Mouse (Mus musculus): ENCODE results near the gene Leo1. TPM values are rescaled to one million over a fixed set of nuclear protein-coding genes. Genes with fewer than 3 reads are reported as not detected.
A peak's percentile ranks its signal among the peaks of the same experiment; 100 is the strongest.

The Leo1 gene
- polyA plus RNA-seq (2012; rRNA removed), result 3.2 and 5.1 TPM in 2 replicates

DNA sequence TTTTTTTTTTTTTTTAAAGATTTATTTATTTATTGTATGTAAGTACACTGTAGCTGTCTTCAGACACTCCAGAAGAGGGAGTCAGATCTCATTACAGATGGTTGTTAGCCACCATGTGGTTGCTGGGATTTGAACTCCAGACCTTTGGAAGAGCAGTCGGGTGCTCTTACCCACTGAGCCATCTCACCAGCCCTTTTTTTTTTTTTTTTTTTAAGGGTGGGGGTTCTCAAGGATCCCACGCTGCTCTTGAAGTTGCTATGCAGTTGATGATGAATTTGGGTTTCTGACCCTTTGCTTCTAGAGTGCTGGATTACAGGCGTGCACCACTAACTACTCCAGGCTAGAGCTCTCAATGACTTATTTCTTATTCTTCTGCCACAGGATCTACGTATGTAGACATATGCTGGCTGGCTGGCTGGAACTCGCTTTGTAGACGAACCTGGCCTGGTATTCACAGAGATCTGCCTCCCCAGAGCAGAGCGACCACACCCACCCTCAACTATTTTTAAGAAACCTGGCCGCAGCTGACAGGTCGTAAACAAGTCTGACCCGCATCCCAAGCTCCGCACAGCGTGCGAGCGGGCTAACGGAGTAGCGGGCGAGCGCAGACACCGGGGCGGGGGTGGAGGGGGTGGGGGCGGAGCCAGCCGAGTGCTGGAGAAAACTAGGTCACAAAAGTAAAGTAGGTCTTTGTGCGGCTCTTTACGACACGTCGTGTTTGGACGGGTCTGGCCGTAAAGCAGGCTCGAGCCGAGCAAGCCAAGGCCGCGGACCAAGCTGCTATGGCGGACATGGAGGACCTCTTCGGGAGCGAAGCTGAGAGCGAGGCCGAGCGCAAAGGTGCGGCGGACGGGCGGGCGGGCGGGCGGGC, at the start of gene Leo1:
Leo1 (plus strand) TSS at position 729 of the 871 bp plus-strand sequence.
- DNase-seq (ENCODE audit: low spot score), result peak; percentile 73

DNA sequence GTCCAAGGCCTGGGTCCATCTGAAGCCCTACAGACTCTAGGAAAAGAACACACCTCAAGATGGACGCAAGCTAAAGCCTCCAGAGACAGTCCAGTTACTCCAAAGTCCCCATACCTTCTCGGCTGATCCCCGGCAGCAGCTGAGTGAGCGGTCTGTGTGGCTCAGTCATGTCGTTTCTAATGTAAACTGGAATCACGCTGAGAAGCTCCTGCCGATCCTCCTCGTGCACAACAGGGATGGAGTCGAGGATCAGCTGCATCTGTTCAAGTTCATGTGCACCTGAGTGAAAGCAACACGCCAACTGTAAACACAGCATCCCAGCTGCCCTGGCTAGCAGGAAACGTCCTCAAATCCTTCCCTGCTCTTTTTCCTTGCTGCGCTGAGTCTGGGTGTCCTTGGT, 48.1 kb upstream of the Leo1 start:
- no peak for DNase-seq (ENCODE audit: low spot score)

DNA sequence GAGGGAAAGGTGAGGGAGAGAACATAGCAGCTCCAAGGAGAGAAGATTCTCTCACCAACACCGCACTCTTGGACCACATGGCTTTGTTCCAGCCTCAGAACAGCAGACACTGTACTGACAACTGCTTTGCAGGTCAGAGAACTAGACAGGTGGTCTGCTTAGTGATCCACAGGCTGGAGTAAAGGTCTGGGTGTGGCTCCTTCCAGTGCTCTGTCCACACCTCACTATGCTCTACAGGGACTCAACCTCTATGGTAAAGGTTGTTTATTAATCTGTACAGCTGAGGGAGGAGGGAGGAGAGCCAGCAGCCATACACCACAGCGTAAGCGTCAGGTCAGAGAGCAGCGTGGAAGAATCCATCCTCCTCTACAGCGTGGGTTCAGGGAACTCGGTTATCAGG, 45.4 kb upstream of the Leo1 start:
- DNase-seq (ENCODE audit: low spot score), result no peak

DNA sequence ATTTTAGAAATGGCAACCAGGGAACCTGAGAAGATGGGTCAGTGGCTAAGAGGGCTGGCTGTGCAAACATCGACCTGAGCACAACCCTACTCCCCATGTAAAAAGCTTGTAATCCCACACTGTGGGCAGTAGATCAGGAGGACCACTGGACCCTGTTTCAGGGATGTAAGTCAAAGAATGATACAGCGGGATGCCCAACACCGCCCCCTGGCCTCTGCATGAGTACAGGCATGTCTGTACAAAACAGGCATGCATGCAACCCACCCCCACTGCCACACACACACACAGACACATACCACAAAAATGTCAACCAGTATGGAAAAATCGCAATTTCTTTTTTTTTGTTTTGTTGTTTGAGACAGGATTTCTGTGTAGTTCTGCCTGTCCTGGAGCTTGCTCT, 42.3 kb upstream of the Leo1 start:
- no peak for DNase-seq (ENCODE audit: low spot score)

DNA sequence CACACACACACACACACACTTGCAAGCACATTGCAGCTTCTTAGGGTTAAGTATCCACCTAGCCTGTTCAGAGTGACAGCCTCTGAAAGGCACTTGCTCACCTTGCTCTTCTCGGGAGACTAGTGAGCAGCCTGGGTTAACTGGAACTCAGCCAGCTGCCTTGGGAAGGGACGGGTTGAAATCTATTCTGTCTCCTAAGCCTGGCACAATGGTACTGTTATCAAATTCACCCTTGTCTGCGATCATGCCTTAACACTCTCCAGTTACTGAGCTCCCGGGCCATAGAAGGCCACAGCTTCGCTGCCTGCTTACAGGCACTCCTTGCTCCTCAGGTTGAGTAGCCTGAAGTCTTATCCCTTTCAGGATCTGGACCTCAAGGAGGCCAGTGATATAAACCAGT, 40.7 kb upstream of the Leo1 start:
- no peak for DNase-seq (ENCODE audit: low spot score)

DNA sequence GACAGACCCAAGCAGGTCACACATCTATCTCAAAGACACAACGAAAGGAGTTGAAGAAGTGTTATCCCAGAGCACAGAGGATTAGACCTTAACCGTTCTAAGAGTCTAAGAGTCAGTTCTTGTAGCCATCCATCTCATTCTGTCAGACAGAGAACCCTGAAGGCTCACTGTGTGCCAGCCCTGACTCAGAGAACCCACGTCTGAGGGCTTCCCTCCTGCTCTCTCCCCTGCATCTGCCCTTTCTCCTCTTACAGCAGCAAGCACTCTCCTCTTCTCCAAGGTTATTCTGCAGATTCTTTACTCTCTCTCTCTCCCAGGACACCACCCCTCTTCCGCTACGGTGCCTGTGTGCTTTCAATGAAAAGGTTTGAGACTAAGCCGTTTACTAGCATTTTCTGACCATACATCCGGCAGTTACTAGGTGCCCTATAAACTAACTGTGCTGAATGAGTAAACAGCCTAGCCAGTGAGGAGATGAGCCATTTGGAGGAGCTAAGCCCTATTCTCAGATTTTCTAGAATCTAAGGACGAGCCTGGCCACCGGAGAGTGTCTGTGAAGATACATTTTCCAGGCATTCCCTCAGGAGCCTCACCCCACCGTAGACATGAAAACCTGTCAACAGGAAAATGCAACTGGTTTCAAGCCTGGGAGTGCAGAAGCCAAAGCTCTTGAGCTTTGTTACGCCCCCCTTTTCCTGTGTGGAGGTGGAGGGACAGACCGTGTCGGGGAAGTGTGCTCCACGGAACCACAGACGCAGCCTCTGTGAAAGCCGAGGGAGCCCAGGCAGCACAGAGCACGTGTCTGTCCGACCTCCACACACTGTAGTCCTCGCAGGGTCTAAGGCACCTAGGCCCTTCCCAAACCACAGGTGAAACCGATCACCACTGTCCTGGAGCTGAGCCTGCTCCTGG, 39.5 kb upstream of the Leo1 start:
- DNase-seq (ENCODE audit: low spot score), result no peak

DNA sequence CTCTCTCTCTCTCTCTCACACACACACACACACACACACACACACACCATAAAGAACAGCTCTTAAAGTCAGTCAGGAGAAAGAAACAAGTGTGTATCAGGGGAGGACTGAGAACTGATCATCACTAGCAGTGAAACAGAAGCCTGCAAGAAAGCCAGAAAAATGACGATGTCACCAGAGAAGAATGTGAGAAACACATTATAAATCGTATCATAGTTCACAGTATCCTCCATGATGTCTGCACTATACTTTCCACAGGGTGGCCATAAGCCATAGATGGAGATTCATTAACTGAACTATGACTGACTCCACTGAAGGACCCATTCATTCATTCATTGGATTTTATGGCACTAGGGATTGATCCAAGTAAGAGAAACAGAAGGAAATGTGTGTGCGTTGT, 37.8 kb upstream of the Leo1 start:
- no peak for DNase-seq (ENCODE audit: low spot score)

DNA sequence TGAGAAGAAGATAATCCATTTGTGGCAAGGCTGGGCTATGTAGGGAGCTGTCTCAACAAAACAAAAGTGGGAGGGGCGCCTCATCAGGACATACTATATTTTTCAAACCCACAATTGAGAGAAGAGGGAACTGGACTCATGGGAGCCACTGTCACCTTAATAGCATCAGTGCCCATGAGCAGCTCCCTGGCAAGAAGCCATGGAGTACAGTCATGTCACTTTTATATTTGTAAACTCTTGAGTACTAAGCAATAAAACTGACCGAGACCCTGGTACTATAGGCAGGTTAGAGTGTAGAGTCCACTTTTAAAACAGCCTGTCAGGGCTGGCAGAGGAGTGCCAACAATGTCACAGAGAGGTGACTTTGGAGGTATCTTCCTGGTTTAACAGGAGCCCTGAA, 35.2 kb upstream of the Leo1 start:
- DNase-seq (ENCODE audit: low spot score), result no peak

DNA sequence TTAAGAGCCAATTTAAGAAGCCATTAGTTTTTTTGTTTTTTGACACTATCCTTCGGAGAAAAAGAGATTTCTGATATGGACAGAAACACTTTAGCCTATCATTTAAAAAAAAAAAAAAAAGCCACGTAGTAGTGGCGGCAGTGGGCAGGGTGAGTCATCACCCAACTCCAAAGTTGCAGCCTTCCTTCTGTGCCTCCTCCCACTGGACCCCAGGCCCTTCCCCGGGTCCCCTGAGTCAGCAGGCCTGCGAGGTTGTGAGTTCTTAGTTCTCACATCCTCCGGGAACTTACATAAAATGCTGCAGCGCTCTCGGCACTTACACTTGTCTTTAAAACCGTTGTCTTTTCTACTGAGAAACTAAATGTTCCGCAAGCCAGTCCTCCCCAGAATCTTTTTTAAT, 33.5 kb upstream of the Leo1 start:
- no peak for DNase-seq (ENCODE audit: low spot score)

DNA sequence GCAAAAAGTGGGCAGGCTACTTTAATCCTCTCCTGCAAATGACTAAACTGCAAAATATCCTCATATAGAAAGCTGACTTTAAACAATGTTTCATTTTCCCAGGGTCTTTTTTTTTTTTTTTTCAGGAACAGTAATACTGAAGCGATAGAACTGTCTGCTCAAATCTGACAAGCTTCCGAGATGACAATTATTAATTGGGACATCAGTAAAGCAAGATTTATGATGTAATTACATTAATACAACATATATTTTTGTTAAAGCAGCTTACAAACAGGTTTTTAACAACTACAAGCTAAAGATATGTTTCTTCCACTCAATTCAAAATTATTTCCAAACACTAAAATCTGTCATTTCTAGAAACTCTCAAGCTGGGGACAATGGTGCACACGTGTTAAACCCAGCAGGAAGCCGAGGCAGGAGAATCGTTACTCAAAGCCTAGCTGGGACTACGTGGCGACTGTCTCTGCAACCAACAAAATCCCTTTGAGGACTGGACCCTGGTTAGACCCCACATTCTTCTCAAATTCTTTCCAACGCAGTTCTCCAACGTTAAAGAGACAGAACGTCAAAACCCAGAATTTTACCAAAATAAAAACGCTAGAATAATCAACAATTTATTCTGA, 33.0 kb upstream of the Leo1 start:
- no peak for DNase-seq (ENCODE audit: low spot score)

DNA sequence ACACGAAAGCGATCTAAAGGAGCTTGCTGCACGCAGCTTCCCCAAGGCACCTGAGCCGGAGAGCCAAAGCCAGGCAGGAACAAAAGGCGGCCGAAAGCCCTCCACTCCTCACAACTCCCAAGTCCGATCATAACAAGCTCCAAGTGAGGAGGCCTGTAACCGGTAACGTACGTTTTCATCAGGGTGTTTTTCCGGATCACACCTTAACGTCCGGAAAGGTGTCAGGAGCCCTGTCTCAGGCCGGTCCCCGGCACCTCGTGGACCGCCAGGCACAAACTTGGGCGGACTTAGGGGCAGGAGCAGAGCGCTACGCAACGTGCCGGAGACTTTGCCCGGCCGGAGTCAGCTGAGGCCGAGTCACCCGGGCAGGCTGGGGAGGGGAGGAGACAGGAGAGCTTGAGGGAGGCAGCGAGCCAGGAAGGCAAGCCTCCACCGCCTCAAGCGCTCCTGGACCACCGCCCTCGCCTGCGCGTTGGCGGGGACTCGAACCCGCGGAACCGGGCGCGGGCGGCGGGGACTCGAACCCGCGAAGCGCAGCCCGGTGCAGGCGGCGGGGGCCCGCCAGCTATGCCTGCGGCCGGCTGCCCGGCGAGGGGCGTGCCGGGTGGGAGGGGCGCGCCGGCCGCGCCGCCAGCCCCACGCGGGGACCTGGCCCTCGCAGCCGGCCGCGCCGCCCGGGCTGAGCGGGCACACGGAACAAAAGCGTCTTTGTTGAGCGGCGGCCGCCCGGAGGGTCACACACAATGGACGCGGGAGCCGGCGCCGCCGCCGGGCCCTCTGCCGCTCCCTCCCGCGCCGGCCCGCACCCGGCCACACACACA, 32.1 kb upstream of the Leo1 start:
- DNase-seq (ENCODE audit: low spot score), result peak; percentile 83

DNA sequence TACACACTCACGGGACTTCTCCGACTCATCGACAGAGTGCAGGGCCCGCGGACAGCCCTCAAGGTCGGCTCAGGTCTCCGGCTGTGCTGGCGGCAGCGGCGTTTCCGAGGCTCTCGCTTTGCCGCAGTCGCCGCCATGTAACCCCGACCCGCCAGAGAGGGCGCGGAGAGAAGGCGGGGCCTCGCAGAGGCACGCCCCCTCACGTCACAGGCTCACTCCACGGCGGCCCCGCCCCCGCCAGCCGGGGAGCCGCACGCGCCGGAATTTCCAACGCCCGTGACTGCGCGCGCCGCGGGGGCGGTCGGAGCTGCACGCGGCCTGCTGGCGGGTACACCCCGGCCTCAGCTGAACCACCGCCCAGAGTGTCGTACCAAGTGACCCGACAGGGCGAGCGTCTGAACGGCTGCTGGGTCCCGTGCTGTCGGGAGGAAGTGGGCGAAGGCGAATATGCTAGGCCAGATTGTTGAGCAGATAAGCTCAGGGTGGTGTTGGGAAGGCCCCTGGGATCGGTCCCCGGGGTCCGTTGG, 31.4 kb upstream of the Leo1 start, which contains the start of gene Mapk6:
Mapk6 (minus strand) TSS at position 154 of the 527 bp plus-strand sequence.
- DNase-seq (ENCODE audit: low spot score), result peak; percentile 99

DNA sequence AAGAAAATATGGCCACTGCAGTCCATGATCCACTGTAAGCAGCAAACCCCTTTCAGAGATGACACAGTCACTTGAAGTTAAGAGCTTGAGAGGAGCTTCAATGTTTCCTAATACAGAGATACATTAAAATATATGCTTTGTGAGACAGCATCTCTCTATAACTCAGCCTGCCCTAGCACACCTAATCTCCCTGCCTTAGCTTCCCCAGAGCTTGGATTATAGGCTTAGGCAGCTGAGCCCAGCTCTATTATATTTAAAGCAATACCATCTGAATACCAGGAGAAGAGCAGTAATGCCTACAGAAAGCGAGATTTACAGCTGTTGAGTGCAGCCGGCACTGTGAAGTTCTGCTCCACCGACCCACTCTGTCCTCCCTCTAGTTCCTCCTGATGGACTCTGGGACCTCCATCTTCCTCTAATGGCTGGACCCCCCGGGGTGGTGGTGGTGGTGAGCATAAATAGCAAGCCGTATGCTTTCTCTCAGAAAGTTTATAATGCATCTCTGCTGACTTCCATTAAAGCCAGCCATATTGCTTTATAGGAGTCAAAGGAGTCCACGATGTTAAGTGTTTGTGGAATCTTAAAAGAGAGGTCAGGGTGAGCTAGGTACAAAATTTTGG, 30.3 kb upstream of the Leo1 start:
- DNase-seq (ENCODE audit: low spot score), result no peak

DNA sequence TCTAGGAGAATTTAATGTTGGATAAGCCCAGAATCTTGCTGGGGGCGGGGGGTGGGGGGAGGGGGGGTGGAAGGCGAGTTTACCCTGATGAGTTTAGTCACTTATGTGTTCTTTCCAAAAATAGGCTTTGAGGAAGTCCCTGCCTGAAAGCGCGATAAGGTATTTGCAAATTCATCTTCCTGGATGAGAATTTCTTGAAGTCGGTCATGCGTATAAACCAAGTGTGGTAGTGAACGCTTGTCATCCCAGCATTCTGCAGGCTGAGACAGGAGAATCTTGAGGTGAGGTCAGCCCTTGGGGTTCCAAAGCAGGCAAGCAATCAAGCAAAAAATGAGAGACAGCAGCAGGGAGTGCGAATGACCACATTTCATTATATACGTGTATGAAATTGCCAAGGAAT, 29.7 kb upstream of the Leo1 start:
- DNase-seq (ENCODE audit: low spot score), result no peak

DNA sequence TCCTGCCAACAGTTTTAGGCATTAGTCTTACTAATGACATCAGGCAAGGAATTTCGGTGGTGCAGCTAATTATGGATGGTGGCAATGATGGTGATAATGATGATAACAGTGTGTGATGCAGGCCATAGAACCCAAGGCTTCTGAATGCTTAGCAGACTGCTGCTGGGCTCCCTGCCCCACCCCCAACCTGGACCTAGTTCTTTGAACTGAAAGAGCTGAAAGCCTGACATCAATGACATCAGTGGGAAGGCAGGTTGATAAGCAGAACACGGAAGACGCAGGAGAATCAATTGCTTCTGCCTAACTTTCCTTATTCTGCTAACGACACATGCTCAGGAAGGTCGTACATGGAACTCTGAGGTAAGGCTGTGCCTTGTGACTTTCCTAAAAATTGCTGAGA, 28.1 kb upstream of the Leo1 start:
- no peak for DNase-seq (ENCODE audit: low spot score)

DNA sequence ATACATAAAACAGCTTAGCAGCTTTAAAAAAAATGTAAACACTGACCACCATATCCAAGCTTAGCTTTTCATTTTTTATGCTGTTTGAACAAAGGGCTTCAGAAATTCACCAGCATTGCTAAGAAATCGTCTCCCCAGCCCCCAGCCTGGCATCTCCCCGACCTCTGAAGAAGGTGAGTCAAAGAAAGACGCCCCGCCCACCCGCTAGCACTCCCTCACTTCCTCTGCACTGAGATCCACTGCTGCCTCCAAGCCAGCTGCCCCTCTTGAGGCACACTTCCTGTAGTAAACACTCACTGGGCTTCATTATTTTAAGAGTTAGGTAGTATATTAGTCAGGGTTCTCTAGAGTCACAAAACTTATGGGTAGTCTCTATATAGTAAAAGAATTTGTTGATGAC, 27.1 kb upstream of the Leo1 start:
- no peak for DNase-seq (ENCODE audit: low spot score)

DNA sequence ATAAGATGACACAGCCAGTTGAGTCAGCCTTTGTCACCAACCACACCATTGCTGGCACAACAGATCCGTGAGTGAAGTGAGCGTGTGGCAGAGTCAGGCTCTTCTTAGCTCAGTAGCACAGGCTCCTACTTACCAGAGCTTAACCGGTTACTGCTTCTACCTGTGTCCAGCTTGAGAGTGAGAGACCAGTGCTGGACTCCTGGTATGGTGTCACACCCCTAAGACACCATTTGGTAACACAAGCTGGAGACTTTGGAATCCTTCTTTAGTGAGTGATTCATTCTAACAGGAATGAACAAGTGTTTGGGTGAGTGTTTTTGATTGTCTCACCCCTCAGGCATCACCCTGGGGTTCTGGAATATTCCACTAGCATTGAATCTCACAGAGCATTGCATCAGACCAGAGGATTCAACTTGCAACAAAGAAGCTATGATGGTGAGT, 19.1 kb upstream of the Leo1 start:
- DNase-seq (ENCODE audit: low spot score), result no peak

DNA sequence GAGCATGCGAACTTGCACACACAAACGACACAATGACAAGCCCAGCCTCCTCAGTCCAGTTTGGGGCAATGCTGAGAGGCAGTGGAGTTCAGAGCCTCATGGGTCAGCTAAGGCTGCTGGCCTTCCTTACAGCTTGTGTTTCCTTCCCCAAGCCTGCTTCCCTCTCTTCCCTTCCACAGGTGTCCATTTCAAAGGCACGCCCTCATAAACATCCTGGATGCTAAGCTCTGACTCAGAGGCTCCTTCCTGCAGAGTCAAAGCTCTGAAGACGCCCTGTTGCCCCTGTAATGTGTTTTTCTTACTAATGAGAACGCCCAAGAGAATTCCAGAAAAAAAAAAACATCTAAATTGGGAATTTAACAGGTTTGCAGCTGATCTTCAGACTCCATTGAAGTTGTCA, 17.6 kb upstream of the Leo1 start:
- no peak for DNase-seq (ENCODE audit: low spot score)

DNA sequence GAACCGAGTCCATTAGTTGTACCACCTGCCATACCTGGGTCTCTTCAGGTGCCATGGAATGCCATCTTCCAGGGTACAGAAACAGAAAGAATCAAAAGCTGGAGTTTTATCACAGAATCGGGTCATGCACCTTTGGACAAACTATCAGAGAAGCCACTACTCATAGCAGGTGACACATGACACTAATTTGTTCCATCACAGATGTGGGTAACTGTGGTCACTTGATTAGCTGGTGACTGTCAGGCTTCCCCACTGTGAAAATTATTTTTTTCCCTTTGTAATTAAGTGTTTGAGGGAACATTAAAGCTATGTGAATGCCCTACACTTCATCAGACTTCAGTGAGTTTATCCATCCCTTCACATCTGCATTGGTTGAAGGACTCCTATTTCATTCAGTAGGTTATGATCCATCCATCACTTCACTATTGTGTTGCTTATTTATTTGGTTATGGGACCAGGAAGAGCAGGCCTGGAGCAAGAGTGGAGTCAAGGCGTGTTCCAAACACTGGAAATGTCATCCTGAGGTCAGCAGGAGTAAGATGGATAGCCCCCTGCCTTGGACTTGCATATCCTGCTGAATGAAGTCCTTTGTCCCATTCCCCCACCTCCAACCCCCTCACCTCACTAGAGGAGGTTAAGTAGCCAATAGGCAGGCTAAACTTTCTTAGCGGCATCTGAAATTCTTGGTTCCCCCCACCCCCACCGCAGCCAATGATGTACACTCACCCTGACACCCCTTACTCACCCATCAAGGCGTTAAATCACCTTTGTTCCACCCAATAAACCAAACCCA, 16.8 kb upstream of the Leo1 start:
- DNase-seq (ENCODE audit: low spot score), result no peak
